Mouse (Mus musculus) left cerebral cortex, postnatal 25 days (tissue): ENCODE results near the gene Wdr95. TPM values are rescaled to one million over a fixed set of nuclear protein-coding genes. Genes with fewer than 3 reads are reported as not detected.

Experiments
- DNase-seq, 2 experiments: peaks; one replicate each; pipeline ENCODE4 v3.0.0; 2022; ENCODE audit warnings: low spot score in 2 of 2, mixed read lengths in 1 of 2
- intact Hi-C: fragments of 180-260 bp; cut with DNase I; formaldehyde crosslinking; loops from one replicate; pipeline ENCODE4 v1.15.1; 2025
- total RNA-seq, 2 experiments: library from RNA; stranded (reverse); gene quantifications; 2 replicates each; pipeline ENCODE4 v1.2.3; 2021

The Wdr95 gene
- under 1 TPM; 0.53 to 0.85 TPM for total RNA-seq

DNA sequence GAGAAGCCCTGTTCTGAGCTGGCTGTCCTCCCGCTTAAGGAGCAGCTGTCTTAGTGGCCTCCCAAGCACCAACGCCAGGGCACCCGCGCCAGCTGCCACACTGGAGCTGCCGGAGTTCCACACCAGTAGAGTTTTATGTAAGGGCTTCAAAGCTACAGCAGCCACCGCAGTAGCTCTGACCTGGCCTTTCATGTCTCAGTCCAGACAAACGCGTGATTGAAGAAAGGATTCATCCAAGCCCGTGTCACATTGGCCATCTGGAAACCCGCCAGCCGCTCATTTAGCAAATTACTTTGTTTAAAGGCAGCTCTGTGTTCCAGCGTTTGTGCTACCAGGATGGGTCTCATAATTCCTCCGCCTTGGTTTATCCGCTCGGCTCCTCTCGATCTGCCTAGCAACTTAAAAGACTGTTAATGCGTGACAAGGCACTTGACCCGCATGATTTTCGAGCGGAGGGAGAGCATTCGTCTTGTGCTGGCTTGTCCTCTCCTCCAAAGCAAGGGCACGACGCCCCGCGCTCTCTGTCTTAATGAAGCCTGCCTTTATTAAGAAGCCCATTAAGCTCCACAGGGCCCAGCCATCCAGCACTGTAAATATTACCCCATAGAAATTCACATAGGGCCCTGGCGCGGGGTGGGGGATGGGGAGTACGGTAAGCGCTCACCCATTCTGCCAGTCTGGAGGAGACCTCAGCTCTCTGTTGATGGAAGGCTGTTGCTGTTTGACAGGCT is at the start of gene Wdr95:
Gene Wdr95, plus strand, starts transcription at position 681 of the 731 bp plus-strand sequence.
- DNase-seq, result peak; percentile 58 to 73
- intact Hi-C loops, result loop anchor here (10.0 kb wide), 2 partner anchors 343 to 713 kb away; partner anchors contain the start of genes Hmgb1 and Uspl1

DNA sequence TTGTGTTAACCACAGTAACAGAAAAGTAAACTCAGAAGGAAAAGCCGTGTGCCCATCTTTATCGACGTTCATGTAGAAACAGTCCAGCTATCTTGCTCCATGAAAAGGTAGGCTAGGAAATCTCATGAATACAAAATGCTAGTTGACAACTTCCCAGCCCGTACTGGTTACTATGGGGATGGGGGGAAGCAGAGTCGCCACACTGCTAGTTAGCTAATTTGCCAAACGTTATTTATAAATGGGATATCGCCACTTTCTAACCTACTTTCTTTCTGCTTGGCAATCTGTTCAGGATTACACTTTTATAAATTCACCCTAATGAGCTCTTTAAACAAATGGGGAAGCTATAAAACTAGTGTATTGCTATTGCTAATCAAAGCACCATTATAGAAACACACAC is 46.6 kb upstream of the Wdr95 start:
- no peak for DNase-seq
- intact Hi-C loops, result loop anchor here (5.0 kb wide), 1 partner anchor 40 kb away; no protein-coding TSS in a partner anchor

DNA sequence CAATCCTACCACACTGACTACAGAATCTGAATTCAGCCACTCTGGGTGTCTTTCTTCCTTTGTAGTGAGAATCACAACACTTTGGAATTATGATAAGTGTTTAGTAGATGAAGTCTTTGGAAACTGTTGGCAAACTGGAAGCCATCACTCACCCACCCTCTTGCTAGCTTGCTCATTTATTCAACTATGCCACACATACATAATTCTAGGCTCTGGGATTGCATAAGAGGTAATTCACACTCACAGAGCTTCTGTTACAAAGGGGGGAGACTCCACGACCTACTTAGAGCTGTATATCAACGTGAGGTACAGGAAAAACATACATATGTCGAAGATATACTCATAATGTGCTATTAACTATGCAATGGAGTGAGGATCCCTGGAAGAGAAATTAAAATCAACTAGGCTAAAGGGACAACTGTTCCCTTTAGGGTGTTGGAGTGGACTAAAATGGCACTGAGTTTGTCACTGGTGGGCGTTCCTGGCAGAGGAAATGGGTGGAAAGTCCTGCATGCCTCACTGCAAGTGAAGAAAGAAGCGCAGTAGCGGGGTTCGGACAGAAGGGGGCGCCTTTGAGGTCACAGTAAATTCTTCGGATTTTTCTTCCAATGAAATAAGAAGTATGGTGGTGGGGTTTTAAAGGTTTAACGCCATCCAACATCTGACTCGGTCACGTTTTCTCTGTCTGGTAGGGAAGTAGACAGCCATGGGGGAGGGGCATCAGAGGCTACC is 45.0 kb upstream of the Wdr95 start:
- DNase-seq, result peak in 1 of 2 experiments; percentile 77
- intact Hi-C loops, result loop anchor here (5.0 kb wide), 1 partner anchor 39 kb away; no protein-coding TSS in a partner anchor

DNA sequence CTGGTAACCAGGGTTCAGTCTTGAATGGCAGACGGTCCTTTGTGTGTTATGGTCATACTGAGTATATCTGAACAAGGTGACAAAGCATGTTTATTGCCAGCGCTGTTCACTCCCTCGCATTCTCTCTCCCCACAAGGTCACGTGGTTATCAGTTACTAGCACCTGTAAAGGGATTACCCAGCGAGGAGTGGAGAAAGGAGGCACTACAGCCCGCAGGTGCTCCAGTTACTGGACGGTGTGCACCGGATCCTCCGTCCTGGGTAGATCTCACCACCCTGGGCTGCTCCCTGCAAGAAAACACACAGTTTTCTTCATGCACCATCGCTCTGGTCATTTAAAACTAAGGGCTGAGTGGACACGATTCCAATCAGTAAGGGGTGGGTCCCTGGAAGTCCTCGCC is 44.2 kb upstream of the Wdr95 start:
- no peak for DNase-seq
- intact Hi-C loops, result loop anchor here (5.0 kb wide), 1 partner anchor 38 kb away; no protein-coding TSS in a partner anchor

DNA sequence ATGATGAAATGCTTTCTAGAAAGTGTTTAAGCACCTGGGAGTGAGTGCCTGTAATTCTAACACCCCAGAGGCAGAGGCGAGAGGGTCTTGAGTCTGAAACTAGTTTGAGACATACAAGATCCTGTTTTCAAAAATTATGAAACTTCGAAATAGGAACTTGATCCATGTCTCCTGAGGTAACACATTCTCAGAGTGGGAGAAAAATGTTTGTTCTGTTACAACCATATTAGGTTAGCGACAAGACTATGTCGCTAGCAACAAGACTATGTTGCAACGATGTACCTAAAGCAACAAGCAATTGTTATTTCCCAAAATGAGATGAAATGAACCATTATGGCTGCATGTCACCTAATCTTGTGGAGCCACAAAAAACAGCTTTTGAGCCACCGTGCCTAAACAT is 43.0 kb upstream of the Wdr95 start:
- intact Hi-C loops, result no loop called here
- no peak for DNase-seq

DNA sequence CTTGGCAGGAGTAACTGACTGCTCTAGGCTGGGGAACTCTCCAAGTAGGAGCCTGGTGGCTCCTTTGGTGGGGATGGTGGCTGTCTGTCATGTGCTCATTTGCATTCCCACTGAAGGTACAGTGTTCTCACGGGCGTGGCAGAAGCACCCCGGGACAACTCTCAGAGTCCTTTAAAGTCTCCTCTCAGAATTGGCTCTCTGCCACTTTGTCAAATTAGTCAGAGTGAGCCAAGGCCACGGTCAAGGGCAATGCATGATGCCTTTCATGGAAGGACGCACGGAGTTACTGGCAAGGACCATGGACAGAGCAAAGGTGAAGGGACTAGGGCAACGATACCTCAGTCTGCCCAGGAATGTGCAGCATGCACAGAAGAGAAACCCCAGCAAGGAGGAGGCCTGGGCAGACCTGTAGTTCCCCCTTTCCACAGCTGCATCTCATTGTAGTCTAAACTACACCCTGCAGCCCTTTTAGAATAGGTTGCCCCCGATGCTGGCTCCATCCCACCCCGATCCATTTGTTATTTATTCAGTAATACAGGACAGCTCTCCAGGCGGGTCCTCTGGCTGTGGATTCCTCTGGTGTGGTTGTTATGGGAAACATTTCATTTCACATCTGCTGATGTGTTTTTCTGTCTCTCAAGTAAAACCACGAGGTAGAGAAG is 40.0 kb upstream of the Wdr95 start:
- intact Hi-C loops, result no loop called here
- DNase-seq, result no peak

DNA sequence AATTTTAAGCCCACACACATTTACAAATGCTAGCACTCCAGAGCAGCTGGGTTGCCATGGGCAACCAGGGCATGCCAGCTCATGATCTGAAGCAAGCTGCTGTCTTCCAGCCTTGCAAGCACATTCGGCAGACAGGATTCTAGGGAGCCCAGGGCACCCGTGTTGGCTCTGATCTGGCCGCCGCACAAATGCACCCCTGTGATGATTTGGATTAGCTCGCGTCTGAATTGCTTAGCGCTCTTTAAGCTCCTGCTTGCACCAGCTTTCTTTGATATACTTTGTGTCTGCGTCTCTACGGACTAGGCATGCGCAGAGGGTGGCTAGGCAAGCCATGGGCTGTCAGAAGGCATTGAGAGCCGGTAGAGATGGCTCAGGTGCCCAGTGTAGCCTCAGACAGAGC is 39.3 kb upstream of the Wdr95 start:
- intact Hi-C loops, result no loop called here
- DNase-seq, result peak; percentile 84 to 90

DNA sequence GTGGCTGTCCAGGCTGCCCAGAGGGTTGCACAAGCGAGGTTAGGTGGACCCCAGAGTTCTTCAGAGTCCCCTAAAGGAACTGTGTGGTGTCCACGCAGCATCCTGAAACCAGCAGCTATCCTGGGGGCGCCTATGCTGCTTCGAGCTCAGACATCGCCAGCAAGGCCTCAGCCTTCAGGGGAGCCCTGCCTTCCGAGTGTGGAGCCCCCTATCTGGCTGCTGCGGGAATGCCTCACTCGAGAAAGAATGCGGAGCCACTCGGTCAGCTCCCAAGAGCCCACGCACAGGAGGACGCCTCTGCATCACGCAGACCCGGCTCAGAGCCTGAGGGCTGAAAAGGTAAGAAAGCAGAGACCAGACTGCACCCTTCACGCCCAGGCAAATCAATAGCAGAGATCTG is 38.2 kb upstream of the Wdr95 start:
- intact Hi-C loops, result no loop called here

DNA sequence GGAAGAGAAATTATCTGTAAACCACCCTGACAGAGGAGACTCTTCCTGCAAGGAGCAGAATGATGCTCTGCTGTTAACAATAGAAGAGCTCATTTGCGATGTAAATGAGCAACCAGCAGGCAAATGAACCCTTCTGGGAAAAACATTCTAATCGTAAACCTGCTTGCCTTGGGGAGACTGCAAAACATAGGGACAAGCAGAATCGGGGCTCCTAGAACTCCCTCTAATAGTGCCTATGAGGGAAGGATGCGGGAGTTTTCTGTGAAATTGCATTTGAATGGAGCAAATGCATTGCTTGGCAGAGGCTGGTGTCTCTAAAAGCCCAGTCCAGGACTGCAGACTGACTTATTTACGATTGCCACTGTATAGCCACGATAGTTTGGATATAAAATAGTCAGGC is 32.8 kb upstream of the Wdr95 start:
- no peak for DNase-seq
- intact Hi-C loops, result no loop called here

More for the DNA sequence above, 38.2 kb upstream of the Wdr95 start:
- DNase-seq, result no peak

DNA sequence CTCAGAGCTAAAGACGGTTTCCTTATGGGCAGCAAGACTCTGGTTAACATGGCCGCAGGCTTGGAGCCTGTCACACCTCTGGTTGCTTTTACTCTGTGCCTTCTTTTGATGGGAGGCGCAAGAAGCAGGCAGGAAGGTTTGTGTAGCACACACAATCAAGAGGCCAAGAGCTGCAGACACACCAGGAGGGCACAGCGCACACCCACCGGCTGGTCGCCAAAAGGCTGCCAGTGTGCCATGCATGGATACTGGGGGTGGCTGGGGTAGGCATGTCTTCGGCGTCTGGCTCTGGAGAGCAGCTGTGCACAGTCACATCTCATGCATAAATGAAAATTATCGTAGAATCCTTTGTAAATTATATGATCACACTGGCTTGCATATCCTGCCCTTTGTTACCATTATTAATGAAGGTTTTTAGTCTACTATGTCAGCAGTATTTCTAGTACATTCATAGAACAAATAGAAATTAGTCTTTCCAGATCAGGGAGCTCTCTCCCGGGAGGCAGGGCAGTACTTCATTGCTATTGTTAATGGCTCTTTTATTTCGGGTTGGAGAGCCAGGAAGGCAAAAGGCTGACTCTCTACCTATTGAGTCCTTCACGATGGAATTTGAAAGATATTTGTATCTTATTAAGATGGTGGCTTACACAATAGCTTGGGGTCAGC is 31.9 kb upstream of the Wdr95 start:
- intact Hi-C loops, result no loop called here
- no peak for DNase-seq

DNA sequence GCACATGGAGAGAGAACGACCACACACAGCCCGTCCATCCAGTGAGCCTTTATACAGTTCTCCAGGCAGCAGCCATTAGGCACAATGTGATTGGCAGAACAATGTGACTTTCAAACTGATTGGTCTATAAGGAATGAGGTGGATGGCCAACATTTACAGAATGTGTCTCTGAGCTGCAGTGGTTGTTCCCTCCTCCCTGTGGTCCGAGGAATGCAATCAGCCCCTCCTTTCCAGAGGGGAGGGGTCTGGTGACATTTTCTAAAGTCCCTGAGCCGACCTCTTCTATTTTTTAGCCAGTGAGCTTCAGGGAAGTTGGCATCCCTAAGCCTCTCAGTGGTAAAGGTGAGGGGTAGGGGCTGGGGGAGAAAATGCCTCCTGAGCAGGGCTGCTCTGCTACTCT is 28.5 kb upstream of the Wdr95 start:
- intact Hi-C loops, result no loop called here
- DNase-seq, result no peak

DNA sequence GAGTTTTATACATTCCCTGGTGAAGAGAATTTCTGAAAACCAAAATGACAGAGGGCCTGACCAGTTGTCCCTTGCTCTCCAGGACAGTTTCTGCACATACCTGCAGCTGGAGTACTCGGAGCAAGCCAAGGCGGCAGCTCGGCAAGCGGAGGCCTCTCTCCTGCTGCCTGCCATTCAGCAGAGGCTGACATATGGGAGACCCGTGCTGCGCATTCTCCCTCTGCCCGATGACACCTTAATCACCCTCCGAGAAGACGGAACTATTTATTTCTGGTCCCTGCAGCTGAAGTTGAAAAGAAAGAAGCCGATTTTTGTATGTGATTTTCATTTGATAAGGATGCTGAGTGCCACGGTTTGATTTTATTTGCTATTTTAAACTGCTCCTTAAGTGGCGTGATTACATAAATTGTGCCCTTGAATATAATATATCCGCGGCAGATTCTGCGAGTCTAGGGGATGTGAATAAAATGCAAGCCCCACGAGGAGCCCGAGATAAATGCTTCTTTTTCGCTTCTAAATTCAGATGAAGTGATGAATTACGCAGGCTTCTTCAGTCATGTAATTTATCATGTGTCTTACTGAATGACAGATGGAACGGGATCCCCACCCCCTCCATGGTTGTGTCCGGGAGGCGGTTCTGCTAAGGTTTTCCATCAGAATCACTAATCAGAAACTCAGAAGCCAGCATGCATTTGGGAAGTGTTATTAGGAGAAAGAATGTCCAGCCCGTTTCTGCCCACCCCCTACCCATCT is 24.9 kb upstream of the Wdr95 start:
- intact Hi-C loops, result no loop called here
- DNase-seq, result peak in 1 of 2 experiments; percentile 69

DNA sequence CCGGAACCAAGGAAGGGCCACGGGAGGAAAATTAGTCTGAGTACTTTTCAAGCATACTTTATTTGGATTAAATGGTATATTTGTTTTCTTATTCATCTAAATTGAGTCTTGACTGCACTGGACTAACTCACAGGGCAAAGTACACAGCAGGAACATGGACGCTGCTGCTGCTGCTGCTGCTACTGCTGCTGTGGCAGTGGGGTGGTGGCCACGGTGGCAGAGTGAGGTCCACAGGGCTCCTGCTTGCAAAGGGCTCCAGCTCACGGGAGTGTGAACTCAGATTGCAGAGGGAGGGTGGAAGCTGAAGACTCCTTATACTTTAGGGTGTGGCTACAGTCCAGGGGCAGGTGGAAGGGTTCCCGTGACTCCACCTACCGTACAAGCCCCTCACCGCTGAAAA is 23.5 kb upstream of the Wdr95 start:
- intact Hi-C loops, result no loop called here
- no peak for DNase-seq

DNA sequence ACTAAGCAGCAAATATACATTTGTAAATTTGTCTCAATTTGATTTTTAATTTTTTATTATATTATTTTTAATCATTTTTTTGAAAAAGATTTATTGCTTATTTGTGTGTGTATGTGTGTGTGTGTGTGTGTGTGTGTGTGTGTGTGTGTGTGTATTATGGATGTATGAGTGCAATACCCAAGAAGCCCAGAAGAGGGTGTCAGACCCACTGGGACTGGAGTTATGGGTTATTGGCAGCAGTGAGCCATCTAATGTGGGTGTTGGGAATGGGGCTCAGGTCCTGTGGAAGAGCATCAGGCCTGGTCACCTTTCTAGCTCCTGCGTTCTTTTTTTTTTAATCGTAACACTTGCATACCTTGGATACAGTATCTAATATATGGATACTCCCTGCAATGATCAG is 22.4 kb upstream of the Wdr95 start:
- DNase-seq, result no peak
- intact Hi-C loops, result no loop called here

DNA sequence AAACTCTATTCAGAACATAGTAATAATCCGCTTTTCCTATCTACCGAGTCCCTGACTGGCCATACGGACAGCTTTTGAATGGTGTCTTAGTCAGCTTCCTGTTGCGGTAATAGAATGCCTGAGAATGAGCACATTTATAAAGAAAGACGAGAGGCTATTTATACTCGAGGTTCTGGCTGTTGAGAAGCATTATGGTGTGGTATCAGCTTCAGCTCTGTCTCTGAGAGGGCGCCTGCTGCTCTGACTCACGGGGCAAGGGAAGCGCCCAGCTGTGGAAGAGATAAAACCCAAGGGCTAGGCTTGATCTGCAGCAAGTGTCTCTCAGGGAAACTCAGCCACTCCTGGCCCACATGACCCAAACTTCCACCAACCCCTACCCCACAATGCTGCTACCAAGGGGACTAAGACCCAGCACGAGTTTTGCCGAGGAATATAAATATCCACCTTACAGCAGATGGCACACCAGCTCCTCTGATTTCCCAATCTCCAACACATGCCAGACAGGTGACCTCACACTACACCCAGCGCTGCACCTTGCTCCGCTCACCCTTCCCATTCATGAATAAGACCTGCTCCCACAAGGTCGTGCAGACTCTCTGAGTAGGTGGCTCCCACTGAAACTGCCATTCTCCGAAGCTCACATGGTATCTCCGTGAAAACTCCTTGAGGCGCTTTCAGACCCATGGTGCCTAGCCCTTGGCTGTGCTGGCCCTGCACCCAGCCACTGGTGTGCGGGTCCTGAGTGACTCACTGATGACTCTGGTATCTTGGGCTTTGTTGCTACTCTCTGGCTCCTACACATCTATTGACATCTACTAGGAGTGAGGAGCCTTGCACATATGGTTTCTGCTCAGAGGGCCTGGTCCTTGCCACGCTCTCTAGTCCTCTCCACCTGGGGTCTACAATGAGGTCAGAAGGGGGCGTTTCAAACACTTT is 20.1 kb upstream of the Wdr95 start:
- no peak for DNase-seq
- intact Hi-C loops, result no loop called here

DNA sequence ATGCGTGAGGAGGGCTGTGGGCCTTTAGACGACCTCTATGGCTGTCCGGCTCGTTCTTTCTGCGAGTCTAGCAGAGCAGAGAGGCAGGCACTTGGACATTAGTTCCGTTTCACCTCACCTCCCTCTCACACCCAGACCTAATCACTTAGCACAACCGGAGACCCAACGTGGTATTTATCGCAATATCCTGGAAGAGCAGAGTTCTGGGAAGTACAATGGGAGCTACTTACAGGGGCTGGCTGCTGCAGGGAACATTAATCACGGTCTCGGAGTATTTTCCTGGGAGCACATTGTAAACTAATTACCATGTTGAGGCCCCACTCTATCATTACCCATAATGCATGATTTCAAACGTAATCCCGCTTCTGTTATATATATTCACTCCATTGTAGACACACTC is 18.2 kb upstream of the Wdr95 start:
- intact Hi-C loops, result no loop called here
- DNase-seq, result no peak

DNA sequence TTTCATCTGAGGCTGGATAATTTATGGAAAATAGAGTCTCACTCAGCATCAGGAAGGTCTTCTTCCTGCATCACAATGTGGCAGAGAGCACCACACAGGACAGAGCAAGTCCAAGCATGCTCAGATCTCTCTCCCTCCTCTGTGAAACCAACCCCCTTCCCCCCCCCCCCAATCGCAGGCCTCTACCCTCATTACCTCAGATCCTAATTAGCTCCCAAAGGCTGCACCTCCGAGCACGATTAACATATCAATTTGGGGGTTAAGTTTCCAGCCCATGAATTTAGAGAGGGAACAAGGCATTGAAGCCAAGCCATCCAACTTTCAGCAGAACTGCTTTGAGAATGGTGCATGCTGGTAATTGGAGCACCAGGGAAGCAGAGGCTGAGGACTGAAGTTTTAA is 15.8 kb upstream of the Wdr95 start:
- DNase-seq, result no peak

DNA sequence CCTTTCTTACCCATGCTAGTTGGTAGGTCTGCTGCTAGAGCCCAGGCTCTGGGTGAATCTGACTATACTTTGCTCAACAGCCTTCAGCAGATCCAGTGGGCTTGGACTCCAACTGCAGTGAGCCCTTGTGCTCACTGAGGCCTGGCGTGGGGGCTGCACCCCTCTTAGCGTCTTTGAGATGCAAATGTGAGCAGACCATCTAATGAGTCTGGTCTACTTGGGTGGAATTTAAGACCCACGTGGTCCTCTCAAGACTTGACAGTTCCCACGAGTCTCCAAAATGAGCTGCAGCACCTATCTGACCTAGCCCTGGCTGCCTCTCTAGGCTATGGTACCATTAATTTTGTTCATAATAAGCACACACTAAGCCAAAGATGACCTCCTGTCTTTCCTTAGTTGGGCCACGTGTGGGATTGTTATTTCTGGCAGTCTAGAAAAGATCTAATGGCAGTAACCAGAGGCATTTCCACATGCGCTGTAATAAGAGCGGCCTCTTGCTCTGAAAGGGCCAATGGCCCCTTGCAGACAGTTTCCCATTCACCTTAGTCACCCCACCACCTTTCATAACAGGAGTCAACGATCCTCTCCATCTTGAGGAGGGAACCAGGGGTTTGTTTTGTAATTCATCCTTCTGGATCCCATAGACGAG is 14.9 kb upstream of the Wdr95 start:
- intact Hi-C loops, result no loop called here
- DNase-seq, result no peak

More for the DNA sequence above, 15.8 kb upstream of the Wdr95 start:
- intact Hi-C loops, result no loop called here
